Mouse (Mus musculus): Measurements from ENCODE around the gene Kdm6b.

DNA sequence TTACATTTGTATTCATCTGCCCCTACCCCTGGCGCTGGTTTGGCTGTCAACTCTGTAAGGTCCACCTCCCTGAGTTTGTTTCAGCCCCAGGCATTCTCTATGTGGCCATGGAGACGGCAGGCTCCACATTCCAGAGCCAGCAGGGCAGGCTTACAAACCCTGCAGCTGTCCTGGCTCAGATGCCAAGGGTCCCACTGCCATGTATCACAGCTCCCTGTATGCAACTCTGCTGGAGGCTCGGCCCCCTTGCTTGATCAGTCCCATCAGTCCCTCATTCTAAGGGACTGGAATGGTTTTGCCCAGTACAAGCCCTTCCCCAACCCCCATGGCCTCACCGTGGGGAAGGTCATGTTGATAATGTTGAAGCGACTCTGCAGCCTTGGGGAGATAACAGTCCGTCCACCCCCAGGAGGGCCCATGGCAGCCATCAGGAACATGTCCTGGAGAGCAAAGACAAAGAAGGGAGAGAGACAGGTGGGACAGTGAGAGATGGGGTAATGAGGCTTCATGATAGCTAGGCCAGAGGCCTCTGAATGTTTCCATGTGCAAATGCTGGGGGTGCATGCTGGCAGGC is 43.6 kb upstream of the Kdm6b start:
- no peak for TF ChIP-seq TAL1 (conservative IDR thresholded peaks at IDR 0.05; ENCODE audit: low read depth, low read length)
- no peak for TF ChIP-seq POLR2AphosphoS5 (IDR thresholded peaks at IDR 0.05; ENCODE audit: insufficient replicate concordance, low read depth, low read length)
